Mouse (Mus musculus) urinary bladder, adult 18-20 months (tissue): Measurements from ENCODE around the gene Fgf11.

ENCODE experiments used
- DNase-seq, 2 experiments: peaks; one replicate each; pipeline ENCODE4 v3.0.0; 2022; ENCODE audit warnings: low spot score in 2 of 2, mixed read lengths in 2 of 2

Gene Fgf11

GRCm38 (mm10) chr11:69801379-69801977 lies at the start of gene Fgf11:
Gene Fgf11, minus strand, starts transcription at chr11:69801857.
- DNase-seq = peak in 1 of 2 experiments; percentile 29

GRCm38 (mm10) chr11:69850754-69851153 lies 49.1 kb upstream of the Fgf11 start:
- DNase-seq = no peak

- no peak for DNase-seq
Measured at GRCm38 (mm10) chr11:69849884-69850283, 48.2 kb upstream of the Fgf11 start.

- DNase-seq = no peak
Measured at GRCm38 (mm10) chr11:69849128-69849527, 47.5 kb upstream of the Fgf11 start.

GRCm38 (mm10) chr11:69848021-69848420 lies 46.4 kb upstream of the Fgf11 start:
- DNase-seq = no peak

- DNase-seq = peak; percentile 40 to 48
Measured at GRCm38 (mm10) chr11:69846738-69847688, 45.4 kb upstream of the Fgf11 start.

GRCm38 (mm10) chr11:69846198-69846680 lies 44.6 kb upstream of the Fgf11 start, which contains the start of gene Plscr3:
Gene Plscr3, plus strand, starts transcription at chr11:69846376.
- DNase-seq = peak; percentile 87 to 94

GRCm38 (mm10) chr11:69838714-69839104 lies 37.1 kb upstream of the Fgf11 start:
- DNase-seq = no peak

GRCm38 (mm10) chr11:69837952-69838713 lies 36.5 kb upstream of the Fgf11 start, which contains the start of gene Tmem256:
Gene Tmem256, plus strand, starts transcription at chr11:69838514.
- DNase-seq = peak; percentile 90 to 92

GRCm38 (mm10) chr11:69837604-69837951 lies 35.9 kb upstream of the Fgf11 start, which contains the start of gene Nlgn2:
Gene Nlgn2, minus strand, starts transcription at chr11:69837784.
- DNase-seq = no peak

GRCm38 (mm10) chr11:69836703-69837576 lies 35.3 kb upstream of the Fgf11 start:
- peak in 1 of 2 experiments; percentile 52 for DNase-seq

- no peak for DNase-seq
Measured at GRCm38 (mm10) chr11:69835966-69836335, 34.3 kb upstream of the Fgf11 start.

GRCm38 (mm10) chr11:69835326-69835965 lies 33.8 kb upstream of the Fgf11 start:
- DNase-seq = no peak

- DNase-seq = peak in 1 of 2 experiments; percentile 48
Measured at GRCm38 (mm10) chr11:69834001-69834549, 32.4 kb upstream of the Fgf11 start.

GRCm38 (mm10) chr11:69833554-69833953 lies 31.9 kb upstream of the Fgf11 start:
- no peak for DNase-seq

GRCm38 (mm10) chr11:69828832-69829231 lies 27.2 kb upstream of the Fgf11 start:
- DNase-seq = no peak

GRCm38 (mm10) chr11:69823456-69823855 lies 21.8 kb upstream of the Fgf11 start:
- no peak for DNase-seq

- DNase-seq = no peak
Measured at GRCm38 (mm10) chr11:69822080-69822479, 20.4 kb upstream of the Fgf11 start, which contains the start of gene Spem1. Gene Spem1, minus strand, starts transcription at chr11:69822180.

- DNase-seq = no peak
Measured at GRCm38 (mm10) chr11:69818871-69819270, 17.2 kb upstream of the Fgf11 start.

GRCm38 (mm10) chr11:69818365-69818764 lies 16.7 kb upstream of the Fgf11 start, which contains the start of gene Spem2:
Gene Spem2, minus strand, starts transcription at chr11:69818465.
- DNase-seq = no peak
